Comparison of ENCODE assay signal across 8 mouse cellular contexts in the genomic region with DNA sequence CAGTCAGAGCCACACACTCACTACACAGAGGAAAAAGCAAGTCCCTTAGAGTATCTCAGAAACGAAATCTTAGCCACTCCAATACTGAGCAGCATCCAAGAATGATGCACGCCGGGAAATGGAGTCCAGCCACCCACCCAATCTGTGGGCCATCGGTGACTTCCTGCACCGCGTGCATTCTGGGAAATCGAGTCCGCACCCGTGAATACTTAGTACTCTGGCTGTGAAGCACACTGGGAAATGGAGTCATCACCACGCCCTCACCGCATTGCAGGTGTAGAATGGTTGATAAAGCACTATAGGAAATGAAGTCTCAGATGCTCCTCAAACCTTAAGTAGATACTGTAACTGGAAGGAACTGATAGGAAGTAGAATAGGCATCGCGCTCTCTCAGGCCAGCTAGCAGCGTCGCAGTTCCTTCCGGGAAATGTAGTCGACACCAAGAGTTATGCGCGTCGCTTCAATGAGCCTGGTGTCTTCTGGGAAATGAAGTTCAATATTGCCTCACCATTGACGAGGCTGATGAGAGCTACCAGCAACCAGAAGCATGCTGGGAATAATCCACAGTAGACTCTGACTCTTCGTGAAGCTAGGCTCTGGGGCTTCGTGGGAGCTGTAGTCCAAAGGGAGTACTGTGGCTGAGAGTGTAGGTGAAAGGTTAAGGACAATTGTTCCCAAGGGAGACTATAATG. TPM values are rescaled to one million over a fixed set of nuclear protein-coding genes. Genes with fewer than 3 reads are reported as not detected.
DNase-seq lines count a peak whose midpoint lies in the region; ATAC-seq lines count a peak whose summit lies in the region.

No protein-coding gene starts in this region.

- intact Hi-C loops in gastrocnemius, postnatal 14 days (cut with DNase I; ENCODE audit: low total_unique reads), result no loop called here
- intact Hi-C loops in left cerebral cortex, postnatal 10 days (cut with DNase I), result no loop called here

- peak; percentile 95 to 99 for DNase-seq in adrenal gland, adult (ENCODE audit: inconsistent age in 2 of 2, low spot score in 1 of 2)
- DNase-seq in embryo, embryonic 10.5 days (ENCODE audit: low spot score), result peak; percentile 98
- peak; percentile 91 for DNase-seq in gastrocnemius, postnatal 14 days
- DNase-seq in left cerebral cortex, postnatal 10 days (ENCODE audit: extremely low spot score in 1 of 2, low spot score in 2 of 2), result peak; percentile 94
- peak; percentile 94 for DNase-seq in right cerebral cortex, postnatal 25 days
- peak; percentile 85 to 87 for DNase-seq in urinary bladder, postnatal 4 days (ENCODE audit: low spot score in 2 of 2)

- peak; percentile 74 for ATAC-seq in inflammation-experienced regulatory T-cells, adult 6 months
- peak; percentile 79 for ATAC-seq in megakaryocyte-erythroid progenitor cell, adult 5-6 weeks (replicated peaks; ENCODE audit: low FRiP score, low TSS enrichment, poor library complexity, severe bottlenecking)

RNA-seq across cellular contexts. Expression of gene Gsk3a, which starts 0.5 kb away (rescaled TPM):
- 10 to 100 TPM; 46.5 to 51.4 TPM for total RNA-seq in gastrocnemius, postnatal 14 days (2021)
- polyA plus RNA-seq in inflammation-experienced regulatory T-cells, adult 6 months (2017; shearing (Covaris generic)), result 10 to 100 TPM in 1 of 3 experiments, 1 to 10 TPM in 2; 8.5 to 13.3 (median 8.9) TPM
- 100 to 1,000 TPM; 205 TPM for total RNA-seq in left cerebral cortex, postnatal 10 days (2021)
- total RNA-seq in megakaryocyte-erythroid progenitor cell, adult 5-6 weeks (2014; fragmentation: Nextera tagmentation), result 97.9 and 123 TPM in 2 replicates
- total RNA-seq in megakaryocyte-erythroid progenitor cell, adult 5-6 weeks (2017), result 49.1 and 74.7 TPM in 2 replicates

RNA-seq across cellular contexts. Expression of gene Erf, which starts 12.4 kb away (rescaled TPM):
- total RNA-seq in gastrocnemius, postnatal 14 days (2021), result 10 to 100 TPM in 1 of 2 experiments, 1 to 10 TPM in 1; 9.8 to 11.8 TPM
- polyA plus RNA-seq in inflammation-experienced regulatory T-cells, adult 6 months (2017; shearing (Covaris generic)), result under 1 TPM; 0.34 to 0.70 (median 0.38) TPM
- total RNA-seq in left cerebral cortex, postnatal 10 days (2021), result 10 to 100 TPM; 47.7 to 55.1 TPM
- total RNA-seq in megakaryocyte-erythroid progenitor cell, adult 5-6 weeks (2014; fragmentation: Nextera tagmentation), result 8.7 and 18.9 TPM in 2 replicates
- total RNA-seq in megakaryocyte-erythroid progenitor cell, adult 5-6 weeks (2017), result 6.2 and 8.6 TPM in 2 replicates

RNA-seq across cellular contexts. Expression of gene Zfp526, which starts 16.9 kb away (rescaled TPM):
- total RNA-seq in gastrocnemius, postnatal 14 days (2021), result 1 to 10 TPM; 5.4 to 5.9 TPM
- polyA plus RNA-seq in inflammation-experienced regulatory T-cells, adult 6 months (2017; shearing (Covaris generic)), result 1 to 10 TPM; 2.2 to 4.0 (median 2.5) TPM
- 1 to 10 TPM; 7.8 to 8.5 TPM for total RNA-seq in left cerebral cortex, postnatal 10 days (2021)
- total RNA-seq in megakaryocyte-erythroid progenitor cell, adult 5-6 weeks (2014; fragmentation: Nextera tagmentation), result 18.8 and 20.3 TPM in 2 replicates
- 10.1 and 12.5 TPM in 2 replicates for total RNA-seq in megakaryocyte-erythroid progenitor cell, adult 5-6 weeks (2017)

RNA-seq across cellular contexts. Expression of gene Dedd2, which starts 17.7 kb away (rescaled TPM):
- 1 to 10 TPM; 5.7 to 8.7 TPM for total RNA-seq in gastrocnemius, postnatal 14 days (2021)
- 10 to 100 TPM; 24.6 to 26.2 (median 25.0) TPM for polyA plus RNA-seq in inflammation-experienced regulatory T-cells, adult 6 months (2017; shearing (Covaris generic))
- total RNA-seq in left cerebral cortex, postnatal 10 days (2021), result 10 to 100 TPM; 22.7 to 23.8 TPM
- total RNA-seq in megakaryocyte-erythroid progenitor cell, adult 5-6 weeks (2014; fragmentation: Nextera tagmentation), result 16.0 and 24.9 TPM in 2 replicates
- total RNA-seq in megakaryocyte-erythroid progenitor cell, adult 5-6 weeks (2017), result 13.5 and 15.2 TPM in 2 replicates

RNA-seq across cellular contexts. Expression of gene Cic, which starts 29.3 kb away (rescaled TPM):
- total RNA-seq in gastrocnemius, postnatal 14 days (2021), result 10 to 100 TPM; 38.2 to 44.1 TPM
- polyA plus RNA-seq in inflammation-experienced regulatory T-cells, adult 6 months (2017; shearing (Covaris generic)), result 10 to 100 TPM; 17.9 to 35.2 (median 21.6) TPM
- total RNA-seq in left cerebral cortex, postnatal 10 days (2021), result 100 to 1,000 TPM; 244 to 271 TPM
- total RNA-seq in megakaryocyte-erythroid progenitor cell, adult 5-6 weeks (2014; fragmentation: Nextera tagmentation), result 125 and 134 TPM in 2 replicates
- 20.5 and 40.0 TPM in 2 replicates for total RNA-seq in megakaryocyte-erythroid progenitor cell, adult 5-6 weeks (2017)

Comparison
In these comparisons a context has a peak if more than half of its experiments do, and no peak if none do; other contexts are left out.
1. Peak in every context shown above with its lines: DNase-seq and ATAC-seq.